8 mouse cellular contexts compared by ENCODE assay signal in genomic region chr2:112284363-112285030, GRCm38 (mm10). TPM values are rescaled to one million over a fixed set of nuclear protein-coding genes. Genes with fewer than 3 reads are reported as not detected.
A peak's percentile ranks its signal among the peaks of the same experiment; 100 is the strongest.
DNase-seq lines count a peak whose midpoint lies in the region; ATAC-seq lines count a peak whose summit lies in the region.

No protein-coding gene starts in this region.

- peak; percentile 85 for DNase-seq in ES-CJ7 (ENCODE audit: low read depth, low spot score)
- DNase-seq in adrenal gland, postnatal 14 days, result peak; percentile 71
- peak; percentile 48 for DNase-seq in urinary bladder, postnatal 25 days (ENCODE audit: low spot score)
- DNase-seq in left cerebral cortex, adult 11 months (ENCODE audit: low spot score), result no peak

- H3K9ac ChIP-seq in forebrain, embryonic 16.5 days (replicated peaks; ENCODE audit: low read depth, low read length), result peak overlapping the region; percentile 60
- peak overlapping the region; percentile 28 for H3K9ac ChIP-seq in hindbrain, embryonic 12.5 days
- peak overlapping the region; percentile 24; the same call in 1 of the 2 replicates for H3K9ac ChIP-seq in limb, embryonic 15.5 days
- H3K9ac ChIP-seq in midbrain, embryonic 15.5 days, result peak overlapping the region; percentile 22; the same call in 1 of the 2 replicates

- peak; percentile 93 for ATAC-seq in forebrain, embryonic 16.5 days
- peak; percentile 89 for ATAC-seq in hindbrain, embryonic 12.5 days (ENCODE audit: low FRiP score)
- ATAC-seq in limb, embryonic 15.5 days (ENCODE audit: insufficient number of reproducible peaks, low FRiP score, low TSS enrichment, low read depth), result 0 out of 2 replicates have a peak, but pooled peaks have one; percentile 40
- ATAC-seq in midbrain, embryonic 15.5 days (replicated peaks), result peak; percentile 84

- no peaks in the 10 kb centered on the region for H3K36me3 ChIP-seq in forebrain, embryonic 16.5 days (ENCODE audit: control insufficient read depth, insufficient read depth)
- no peaks in the 10 kb centered on the region for H3K36me3 ChIP-seq in hindbrain, embryonic 12.5 days
- no peaks in the 10 kb centered on the region for H3K36me3 ChIP-seq in limb, embryonic 15.5 days
- no peaks in the 10 kb centered on the region for H3K36me3 ChIP-seq in midbrain, embryonic 15.5 days (replicated peaks)

- WGBS in forebrain, embryonic 16.5 days, result under 1% methylated on average over 21 of the region's 21 CpGs
- 3% methylated on average over 21 of the region's 21 CpGs for WGBS in hindbrain, embryonic 12.5 days
- 2% methylated on average over 21 of the region's 21 CpGs for WGBS in limb, embryonic 15.5 days
- 2% methylated on average over 21 of the region's 21 CpGs for WGBS in midbrain, embryonic 15.5 days

- peak overlapping the region; percentile 43 for H3K4me3 ChIP-seq in forebrain, embryonic 16.5 days (replicated peaks; ENCODE audit: low read length)
- H3K4me3 ChIP-seq in hindbrain, embryonic 12.5 days, result peak overlapping the region; percentile 35
- H3K4me3 ChIP-seq in limb, embryonic 15.5 days, result peak overlapping the region; percentile 38
- peak overlapping the region; percentile 31 for H3K4me3 ChIP-seq in midbrain, embryonic 15.5 days

- no peaks in the 10 kb centered on the region for H3K9me3 ChIP-seq in forebrain, embryonic 16.5 days (ENCODE audit: control insufficient read depth, low read length)
- no peaks in the 10 kb centered on the region for H3K9me3 ChIP-seq in hindbrain, embryonic 12.5 days (replicated peaks)
- H3K9me3 ChIP-seq in limb, embryonic 15.5 days, result no peaks in the 10 kb centered on the region
- H3K9me3 ChIP-seq in midbrain, embryonic 15.5 days, result no peaks in the 10 kb centered on the region

- H3K4me2 ChIP-seq in forebrain, embryonic 16.5 days (ENCODE audit: low read length), result peak overlapping the region; percentile 80
- peak overlapping the region; percentile 60 for H3K4me2 ChIP-seq in hindbrain, embryonic 12.5 days (replicated peaks)
- peak overlapping the region; percentile 56 for H3K4me2 ChIP-seq in limb, embryonic 15.5 days
- peak overlapping the region; percentile 61 for H3K4me2 ChIP-seq in midbrain, embryonic 15.5 days

- H3K27me3 ChIP-seq in forebrain, embryonic 16.5 days (replicated peaks; ENCODE audit: control insufficient read depth, insufficient read depth, low read length), result no peaks in the 10 kb centered on the region
- no peaks in the 10 kb centered on the region for H3K27me3 ChIP-seq in hindbrain, embryonic 12.5 days
- H3K27me3 ChIP-seq in limb, embryonic 15.5 days, result no peaks in the 10 kb centered on the region
- H3K27me3 ChIP-seq in midbrain, embryonic 15.5 days (replicated peaks), result no peaks in the 10 kb centered on the region

- H3K4me1 ChIP-seq in forebrain, embryonic 16.5 days (replicated peaks; ENCODE audit: control insufficient read depth, insufficient read depth, low read length), result peaks cover 7% of the 10 kb centered on the region
- peaks cover 6% of the 10 kb centered on the region; the same call in 1 of the 2 replicates for H3K4me1 ChIP-seq in hindbrain, embryonic 12.5 days
- H3K4me1 ChIP-seq in limb, embryonic 15.5 days, result peaks cover 8% of the 10 kb centered on the region
- H3K4me1 ChIP-seq in midbrain, embryonic 15.5 days, result peaks cover 10% of the 10 kb centered on the region

- H3K27ac ChIP-seq in forebrain, embryonic 16.5 days (ENCODE audit: low read length), result no peak overlapping the region
- 0 out of 2 replicates have a peak overlapping the region, but pooled peaks have one; percentile 24 for H3K27ac ChIP-seq in hindbrain, embryonic 12.5 days
- no peak overlapping the region for H3K27ac ChIP-seq in limb, embryonic 15.5 days
- H3K27ac ChIP-seq in midbrain, embryonic 15.5 days, result no peak overlapping the region

RNA-seq across cellular contexts. Expression of gene Gm21985, which starts 18.4 kb away (rescaled TPM):
- not detected in 2 replicates for total RNA-seq in adrenal gland, postnatal 14 days (2021)
- not detected in 2 replicates for polyA plus RNA-seq in forebrain, embryonic 16.5 days (2015; fragmentation: Nextera tagmentation; extraction: Ambion mirVana)
- polyA plus RNA-seq in hindbrain, embryonic 12.5 days (2016; fragmentation: Nextera tagmentation; extraction: Ambion mirVana), result not detected in 2 replicates
- polyA plus RNA-seq in limb, embryonic 15.5 days (2015; fragmentation: Nextera tagmentation; extraction: Ambion mirVana), result not detected in 2 replicates
- not detected in 2 replicates for polyA plus RNA-seq in midbrain, embryonic 15.5 days (2015; fragmentation: Nextera tagmentation; extraction: Ambion mirVana)

RNA-seq across cellular contexts. Expression of gene Slc12a6, which starts 18.9 kb away (rescaled TPM):
- total RNA-seq in adrenal gland, postnatal 14 days (2021), result 35.0 and 48.5 TPM in 2 replicates
- polyA plus RNA-seq in forebrain, embryonic 16.5 days (2015; fragmentation: Nextera tagmentation; extraction: Ambion mirVana), result 18.5 and 20.1 TPM in 2 replicates
- 20.4 and 21.1 TPM in 2 replicates for polyA plus RNA-seq in hindbrain, embryonic 12.5 days (2016; fragmentation: Nextera tagmentation; extraction: Ambion mirVana)
- polyA plus RNA-seq in limb, embryonic 15.5 days (2015; fragmentation: Nextera tagmentation; extraction: Ambion mirVana), result 8.0 and 8.6 TPM in 2 replicates
- polyA plus RNA-seq in midbrain, embryonic 15.5 days (2015; fragmentation: Nextera tagmentation; extraction: Ambion mirVana), result 19.4 and 21.2 TPM in 2 replicates

RNA-seq across cellular contexts. Expression of gene Nop10, which starts 22.8 kb away (rescaled TPM):
- 128 and 139 TPM in 2 replicates for total RNA-seq in adrenal gland, postnatal 14 days (2021)
- 157 and 169 TPM in 2 replicates for polyA plus RNA-seq in forebrain, embryonic 16.5 days (2015; fragmentation: Nextera tagmentation; extraction: Ambion mirVana)
- 118 and 127 TPM in 2 replicates for polyA plus RNA-seq in hindbrain, embryonic 12.5 days (2016; fragmentation: Nextera tagmentation; extraction: Ambion mirVana)
- 185 and 207 TPM in 2 replicates for polyA plus RNA-seq in limb, embryonic 15.5 days (2015; fragmentation: Nextera tagmentation; extraction: Ambion mirVana)
- polyA plus RNA-seq in midbrain, embryonic 15.5 days (2015; fragmentation: Nextera tagmentation; extraction: Ambion mirVana), result 153 and 158 TPM in 2 replicates

RNA-seq across cellular contexts. Expression of gene Nutm1, which starts 25.4 kb away (rescaled TPM):
- not detected in 2 replicates for total RNA-seq in adrenal gland, postnatal 14 days (2021)
- polyA plus RNA-seq in forebrain, embryonic 16.5 days (2015; fragmentation: Nextera tagmentation; extraction: Ambion mirVana), result not detected in 2 replicates
- 0.05 and 0.09 TPM in 2 replicates for polyA plus RNA-seq in hindbrain, embryonic 12.5 days (2016; fragmentation: Nextera tagmentation; extraction: Ambion mirVana)
- polyA plus RNA-seq in limb, embryonic 15.5 days (2015; fragmentation: Nextera tagmentation; extraction: Ambion mirVana), result not detected in 2 replicates
- polyA plus RNA-seq in midbrain, embryonic 15.5 days (2015; fragmentation: Nextera tagmentation; extraction: Ambion mirVana), result not detected in 2 replicates

RNA-seq across cellular contexts. Expression of gene Lpcat4, which starts 45.2 kb away (rescaled TPM):
- total RNA-seq in adrenal gland, postnatal 14 days (2021), result 6.6 and 6.9 TPM in 2 replicates
- 13.3 and 15.9 TPM in 2 replicates for polyA plus RNA-seq in forebrain, embryonic 16.5 days (2015; fragmentation: Nextera tagmentation; extraction: Ambion mirVana)
- polyA plus RNA-seq in hindbrain, embryonic 12.5 days (2016; fragmentation: Nextera tagmentation; extraction: Ambion mirVana), result 12.1 and 15.5 TPM in 2 replicates
- polyA plus RNA-seq in limb, embryonic 15.5 days (2015; fragmentation: Nextera tagmentation; extraction: Ambion mirVana), result 17.0 and 21.0 TPM in 2 replicates
- polyA plus RNA-seq in midbrain, embryonic 15.5 days (2015; fragmentation: Nextera tagmentation; extraction: Ambion mirVana), result 21.9 and 26.0 TPM in 2 replicates

Comparison
In these comparisons a context has a peak if more than half of its experiments do, and no peak if none do; other contexts are left out.
1. ATAC-seq: peak in every context shown above with its lines; median percentile 93 in forebrain, embryonic 16.5 days; 89 in hindbrain, embryonic 12.5 days; 84 in midbrain, embryonic 15.5 days; 40 in limb, embryonic 15.5 days.